Mouse (Mus musculus) MEL (cell line): ENCODE results near the gene Gucy1b2. TPM values are rescaled to one million over a fixed set of nuclear protein-coding genes. Genes with fewer than 3 reads are reported as not detected.

Source experiments
- DNase-seq: peaks from one replicate; pipeline ENCODE4 v3.0.0; 2011; ENCODE audit warnings: low read depth, low spot score
- H3K27ac ChIP-seq: 2 replicates; pipeline ENCODE4 v1.5.1; 2012; ENCODE audit warnings: low read depth, mild to moderate bottlenecking, control low read depth, low read length, moderate library complexity; ENCODE audit not compliant: control insufficient read depth
- H3K27me3 ChIP-seq, 2 experiments: fragments of 150-350 bp in 1 of 2; sonication (generic) in 1 of 2; 2 replicates each; pipeline ENCODE4 v1.6.1; 2012; ENCODE audit warnings: low read length in 2 of 2, mild to moderate bottlenecking in 2 of 2, improper control_type of control experiment in 1 of 2, moderate library complexity in 1 of 2; ENCODE audit not compliant: insufficient read depth in 2 of 2, control insufficient read depth in 1 of 2
- H3K36me3 ChIP-seq, 2 experiments: 2 replicates each; pipeline ENCODE4 v1.6.1; 2012 to 2014; ENCODE audit warnings: low read length in 2 of 2, improper control_type of control experiment in 1 of 2, inconsistent platforms in 1 of 2, mild to moderate bottlenecking in 1 of 2; ENCODE audit not compliant: insufficient read depth in 2 of 2, control insufficient read depth in 1 of 2
- H3K4me1 ChIP-seq, 2 experiments: fragments of 150-350 bp in 1 of 2; sonication (generic) in 1 of 2; 2 replicates each; pipeline ENCODE4 v1.6.1; 2012; ENCODE audit warnings: low read length in 2 of 2, improper control_type of control experiment in 1 of 2, mild to moderate bottlenecking in 1 of 2; ENCODE audit not compliant: insufficient read depth in 2 of 2, control insufficient read depth in 1 of 2
- H3K4me3 ChIP-seq, 2 experiments: fragments of 150-350 bp in 1 of 2; sonication (generic) in 1 of 2; 2 replicates each; pipeline ENCODE4 v1.5.1; 2012; ENCODE audit warnings: low read depth in 2 of 2, low read length in 2 of 2, mild to moderate bottlenecking in 2 of 2, moderate library complexity in 2 of 2, control low read depth in 1 of 2, improper control_type of control experiment in 1 of 2; ENCODE audit not compliant: control insufficient read depth in 1 of 2, insufficient read depth in 1 of 2
- H3K79me2 ChIP-seq: 2 replicates; pipeline ENCODE4 v1.6.1; 2012; ENCODE audit warnings: mild to moderate bottlenecking, low read length, moderate library complexity; ENCODE audit not compliant: control insufficient read depth, poor library complexity, insufficient read depth
- H3K9ac ChIP-seq: 2 replicates; pipeline ENCODE4 v1.6.1; 2012; ENCODE audit warnings: low read depth, mild to moderate bottlenecking, control low read depth, low read length, moderate library complexity; ENCODE audit not compliant: control insufficient read depth, poor library complexity, severe bottlenecking
- H3K9me3 ChIP-seq: fragments of 150-350 bp; sonication (generic); replicated peaks from 2 replicates; pipeline ENCODE4 v1.6.1; 2012; ENCODE audit warnings: mild to moderate bottlenecking, low read length, improper control_type of control experiment, moderate library complexity; ENCODE audit not compliant: insufficient read depth
- BHLHE40 ChIP-seq: IDR thresholded peaks from 2 replicates; pipeline ENCODE4 v1.6.1; 2012; ENCODE audit warnings: low read depth, mild to moderate bottlenecking, inconsistent platforms, low read length, improper control_type of control experiment, borderline replicate concordance
- CHD1 ChIP-seq: IDR thresholded peaks from 2 replicates; pipeline ENCODE4 v1.6.1; 2012; ENCODE audit warnings: low read depth, mild to moderate bottlenecking, inconsistent platforms, low read length, improper control_type of control experiment
- ELF1 ChIP-seq: IDR thresholded peaks from 2 replicates; pipeline ENCODE4 v1.6.1; 2014; ENCODE audit warnings: low read depth, mild to moderate bottlenecking, inconsistent platforms, low read length, improper control_type of control experiment, moderate library complexity
- ETS1 ChIP-seq: IDR thresholded peaks from 2 replicates; pipeline ENCODE4 v1.6.1; 2012; ENCODE audit warnings: low read depth, mild to moderate bottlenecking, inconsistent platforms, low read length, improper control_type of control experiment, moderate library complexity
- JUND ChIP-seq: IDR thresholded peaks from 2 replicates; pipeline ENCODE4 v1.6.1; 2011; ENCODE audit warnings: low read depth, mild to moderate bottlenecking, improper control_type of control experiment, low read length
- MAX ChIP-seq: IDR thresholded peaks from 2 replicates; pipeline ENCODE4 v1.6.1; 2011; ENCODE audit warnings: low read length, improper control_type of control experiment
- MEF2A ChIP-seq: IDR thresholded peaks from 2 replicates; pipeline ENCODE4 v1.6.1; 2014; ENCODE audit warnings: low read depth, mild to moderate bottlenecking, inconsistent platforms, low read length, improper control_type of control experiment; ENCODE audit not compliant: poor library complexity, insufficient replicate concordance, severe bottlenecking; ENCODE audit errors: extremely low read depth
- MXI1 ChIP-seq: IDR thresholded peaks from 2 replicates; pipeline ENCODE4 v1.6.1; 2011; ENCODE audit warnings: mild to moderate bottlenecking, low read depth, low read length, improper control_type of control experiment
- MYB ChIP-seq: IDR thresholded peaks from 2 replicates; pipeline ENCODE4 v1.6.1; 2011; ENCODE audit warnings: mild to moderate bottlenecking, low read depth, low read length, improper control_type of control experiment
- POLR2A ChIP-seq, 2 experiments: IDR thresholded peaks; 2 replicates each; pipeline ENCODE4 v1.6.1; 2011 to 2012; ENCODE audit warnings: low read length in 2 of 2, mild to moderate bottlenecking in 2 of 2, control low read depth in 1 of 2, improper control_type of control experiment in 1 of 2, low read depth in 1 of 2, moderate library complexity in 1 of 2; ENCODE audit not compliant: control insufficient read depth in 1 of 2, insufficient read depth in 1 of 2, poor library complexity in 1 of 2
- POLR2AphosphoS2 ChIP-seq: IDR thresholded peaks from 2 replicates; pipeline ENCODE4 v1.6.1; 2011; ENCODE audit warnings: low read length, improper control_type of control experiment
- POLR2AphosphoS5 ChIP-seq: IDR thresholded peaks from 2 replicates; pipeline ENCODE4 v1.6.1; 2012; ENCODE audit warnings: low read depth, borderline replicate concordance, mild to moderate bottlenecking, inconsistent platforms, low read length, moderate library complexity, mixed read lengths
- RCOR1 ChIP-seq: IDR thresholded peaks from 2 replicates; pipeline ENCODE4 v1.6.1; 2012; ENCODE audit warnings: low read depth, mild to moderate bottlenecking, inconsistent platforms, low read length, improper control_type of control experiment
- SIN3A ChIP-seq: IDR thresholded peaks from 2 replicates; pipeline ENCODE4 v1.6.1; 2012; ENCODE audit warnings: low read length, improper control_type of control experiment, inconsistent platforms
- TCF12 ChIP-seq: IDR thresholded peaks from 2 replicates; pipeline ENCODE4 v1.6.1; 2014; ENCODE audit warnings: low read depth, mild to moderate bottlenecking, inconsistent platforms, low read length, improper control_type of control experiment, moderate library complexity
- UBTF ChIP-seq: IDR thresholded peaks from 2 replicates; pipeline ENCODE4 v1.6.1; 2012; ENCODE audit warnings: low read depth, mild to moderate bottlenecking, inconsistent platforms, low read length, improper control_type of control experiment, moderate library complexity, borderline replicate concordance; ENCODE audit not compliant: insufficient read depth
- USF1 ChIP-seq: IDR thresholded peaks from 2 replicates; pipeline ENCODE4 v1.6.1; 2014; ENCODE audit warnings: low read depth, mild to moderate bottlenecking, inconsistent platforms, low read length, improper control_type of control experiment, moderate library complexity
- USF2 ChIP-seq, 2 experiments: IDR thresholded peaks; 2 replicates each; pipeline ENCODE4 v1.6.1; 2011 to 2012; ENCODE audit warnings: improper control_type of control experiment in 2 of 2, low read length in 2 of 2, borderline replicate concordance in 1 of 2, inconsistent platforms in 1 of 2, low read depth in 1 of 2, mild to moderate bottlenecking in 1 of 2; ENCODE audit not compliant: insufficient read depth in 1 of 2
- ZKSCAN1 ChIP-seq: IDR thresholded peaks from 2 replicates; pipeline ENCODE4 v1.6.1; 2012; ENCODE audit warnings: low read depth, mild to moderate bottlenecking, inconsistent platforms, low read length, improper control_type of control experiment, moderate library complexity
- ZMIZ1 ChIP-seq: IDR thresholded peaks from 2 replicates; pipeline ENCODE4 v1.6.1; 2012; ENCODE audit warnings: low read depth, mild to moderate bottlenecking, inconsistent platforms, low read length, improper control_type of control experiment, moderate library complexity
- ZNF384 ChIP-seq: IDR thresholded peaks from 2 replicates; pipeline ENCODE4 v1.6.1; 2012; ENCODE audit warnings: low read depth, mild to moderate bottlenecking, inconsistent platforms, low read length, improper control_type of control experiment
- polyA plus RNA-seq, 2 experiments: library from polyadenylated mRNA; stranded (reverse) in 1 of 2; unstranded in 1 of 2; fragments of >175 nt in 1 of 2; fragments of >200 nt in 1 of 2; gene quantifications; 2 replicates each; pipeline versions ENCODE4 v1.2.1 to v1.2.4; 2012; ENCODE audit warnings: low replicate concordance in 2 of 2, low read depth in 1 of 2; ENCODE audit not compliant: insufficient read length in 2 of 2, insufficient read depth in 1 of 2, missing spikeins in 1 of 2
- total RNA-seq: library from RNA; depleted of rRNA; stranded (reverse); fragments of 300-350 nt; gene quantifications from 2 replicates; pipeline ENCODE4 v1.2.3, GENCODE M21; 2012

The Gucy1b2 gene
- total and polyA plus RNA-seq, 3 experiments, result not detected

DNA sequence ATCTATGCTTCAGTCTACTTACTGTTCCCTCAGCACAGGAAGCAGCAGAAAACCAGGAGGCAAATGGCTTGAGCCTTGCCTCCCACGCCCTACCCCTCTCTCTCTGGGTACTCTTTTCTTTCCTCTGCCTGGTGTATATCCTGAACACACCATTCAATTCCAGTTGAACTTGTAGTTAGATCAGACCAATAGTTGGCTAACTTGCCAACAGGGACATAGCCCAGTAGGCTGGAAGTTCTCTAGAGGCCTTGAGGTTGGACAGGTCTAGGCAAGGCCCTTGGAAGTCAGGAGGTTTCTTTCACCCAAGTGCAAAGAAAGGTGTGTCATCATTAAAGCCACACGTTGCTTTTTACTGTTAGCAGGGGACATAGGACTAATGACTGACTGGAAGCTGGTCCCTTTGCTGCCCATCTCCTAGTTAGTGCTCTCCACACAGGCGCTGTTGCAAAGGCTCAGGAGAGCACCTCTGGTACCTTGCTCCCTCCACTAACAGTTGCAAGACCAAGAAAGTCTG is 72.2 kb downstream of the Gucy1b2 start:
- TF ChIP-seq ZNF384 (no peak), ZMIZ1 (no peak), MXI1 (no peak), BHLHE40 (no peak), JUND (no peak), POLR2AphosphoS2 (no peak), MAX (no peak), RCOR1 (no peak), USF2 (IDR thresholded peaks at IDR 0.05; ENCODE audit: borderline replicate concordance in 1 of 2, insufficient read depth in 1 of 2, low read depth in 1 of 2, low read length in 2 of 2) (no peak), SIN3A (no peak), USF1 (no peak), ETS1 (no peak), MYB (no peak), POLR2AphosphoS5 (no peak), MEF2A (no peak), ELF1 (no peak), ZKSCAN1 (no peak), TCF12 (no peak)
- TF ChIP-seq, all 39 proteins: peak for 0
- Histone ChIP-seq H3K36me3 (no peaks in the 10 kb centered on the region), H3K27ac (no peak overlapping the region), H3K4me3 (no peak overlapping the region), H3K9me3 (no peaks in the 10 kb centered on the region), H3K27me3 (no peaks in the 10 kb centered on the region), H3K4me1 (no peaks in the 10 kb centered on the region), H3K9ac (no peak overlapping the region), H3K79me2 (no peaks in the 10 kb centered on the region)
- no peak for DNase-seq

DNA sequence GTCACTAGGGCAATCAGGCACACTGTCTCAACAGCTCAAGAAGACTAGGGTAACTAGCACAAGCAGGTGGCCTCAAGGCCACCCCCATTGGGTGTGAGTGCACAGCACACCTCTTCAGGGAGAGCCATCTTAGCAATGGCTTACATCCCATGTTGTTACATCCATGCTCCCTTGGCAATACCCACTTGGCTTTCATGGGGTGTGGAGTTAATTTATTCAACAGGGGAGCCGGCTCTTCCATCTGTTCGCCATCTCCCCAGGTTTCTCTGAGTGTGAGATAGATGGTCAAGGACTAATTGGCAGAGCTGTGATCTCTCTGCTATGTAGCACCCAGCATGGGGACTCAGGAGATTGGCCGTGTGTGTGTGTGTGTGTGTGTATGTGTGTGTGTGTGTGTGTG is 73.0 kb downstream of the Gucy1b2 start:
- Histone ChIP-seq H3K4me1 (no peaks in the 10 kb centered on the region), H3K4me3 (no peak overlapping the region), H3K79me2 (no peaks in the 10 kb centered on the region), H3K27ac (no peak overlapping the region), H3K9me3 (no peaks in the 10 kb centered on the region), H3K36me3 (no peaks in the 10 kb centered on the region), H3K27me3 (no peaks in the 10 kb centered on the region), H3K9ac (no peak overlapping the region)
- TF ChIP-seq POLR2A (IDR thresholded peaks at IDR 0.05; ENCODE audit: control insufficient read depth in 1 of 2, insufficient read depth in 1 of 2, low read depth in 1 of 2, low read length in 2 of 2, poor library complexity in 1 of 2) (no peak), CHD1 (no peak), RCOR1 (no peak), USF1 (no peak), POLR2AphosphoS2 (no peak), UBTF (no peak)
- DNase-seq, result no peak
